Mouse (Mus musculus) midbrain, embryonic 15.5 days (tissue): ENCODE results near the gene Gm10300. TPM values are rescaled to one million over a fixed set of nuclear protein-coding genes. Genes with fewer than 3 reads are reported as not detected.

ENCODE experiments used
- ATAC-seq: fragments of 200-750 bp; cut with Nextera tagmentation; replicated peaks from 2 replicates; pipeline ENCODE4 v1.8.0; 2017; ENCODE audit warnings: moderate TSS enrichment
- H3K27ac ChIP-seq: fragments of 300-500 bp; sonication (generic); 2 replicates; pipeline ENCODE4 v1.5.1; 2015; ENCODE audit warnings: mild to moderate bottlenecking, inconsistent platforms
- H3K27me3 ChIP-seq: fragments of 300-500 bp; sonication (generic); replicated peaks from 2 replicates; pipeline ENCODE4 v1.6.1; 2015; ENCODE audit warnings: inconsistent platforms
- H3K36me3 ChIP-seq: fragments of 300-500 bp; sonication (generic); replicated peaks from 2 replicates; pipeline ENCODE4 v1.6.1; 2015; ENCODE audit warnings: inconsistent platforms
- H3K4me1 ChIP-seq: fragments of 300-500 bp; sonication (generic); 2 replicates; pipeline ENCODE4 v1.6.1; 2015; ENCODE audit warnings: inconsistent platforms
- H3K4me2 ChIP-seq: fragments of 300-500 bp; sonication (generic); 2 replicates; pipeline ENCODE4 v1.6.1; 2015; ENCODE audit warnings: inconsistent platforms, mild to moderate bottlenecking, moderate library complexity
- H3K4me3 ChIP-seq: fragments of 300-500 bp; sonication (generic); 2 replicates; pipeline ENCODE4 v1.5.1; 2015; ENCODE audit warnings: mild to moderate bottlenecking, inconsistent platforms
- H3K9ac ChIP-seq: fragments of 300-500 bp; sonication (generic); 2 replicates; pipeline ENCODE4 v1.6.1; 2015; ENCODE audit warnings: mild to moderate bottlenecking, inconsistent platforms
- H3K9me3 ChIP-seq: fragments of 300-500 bp; sonication (generic); 2 replicates; pipeline ENCODE4 v1.6.1; 2016; ENCODE audit warnings: inconsistent platforms
- WGBS: fragments of 180-500 bp; shearing (Covaris S2); methylation state at CpG from one replicate; pipeline ENCODE4 v1.1.7; 2015; ENCODE audit warnings: mixed read lengths; 5-methylcytosine and 5-hydroxymethylcytosine counted together
- polyA plus RNA-seq: library from polyadenylated mRNA; unstranded; fragments of >200 nt; fragmentation: Nextera tagmentation; extraction: Ambion mirVana; gene quantifications from 2 replicates; pipeline ENCODE4 v1.2.1, GENCODE M21; 2015

The Gm10300 gene
- polyA plus RNA-seq, 1 experiment from 2014 or later = not detected

- 69% methylated on average over 7 of the region's 7 CpGs for WGBS
These were observed 20.5 kb downstream of the Gm10300 start for GRCm38 (mm10) chr4:132095043-132095442.

GRCm38 (mm10) chr4:132099548-132099947 lies 25.1 kb downstream of the Gm10300 start:
- Histone ChIP-seq H3K36me3 (no peaks in the 10 kb centered on the region), H3K27ac (no peak overlapping the region), H3K9ac (no peak overlapping the region), H3K4me1 (no peaks in the 10 kb centered on the region), H3K4me2 (no peak overlapping the region), H3K27me3 (no peaks in the 10 kb centered on the region), H3K4me3 (no peak overlapping the region), H3K9me3 (no peaks in the 10 kb centered on the region)
- ATAC-seq = no peak
- 74% methylated on average over 5 of the region's 5 CpGs for WGBS

More at GRCm38 (mm10) chr4:132095043-132095442, 20.5 kb downstream of the Gm10300 start:
- no peak overlapping the region for H3K4me3 ChIP-seq
- H3K9ac ChIP-seq = no peak overlapping the region
- H3K27me3 ChIP-seq = no peaks in the 10 kb centered on the region
- no peak overlapping the region for H3K27ac ChIP-seq
- H3K9me3 ChIP-seq = no peaks in the 10 kb centered on the region
- no peaks in the 10 kb centered on the region for H3K36me3 ChIP-seq
- no peak overlapping the region for H3K4me2 ChIP-seq
- no peaks in the 10 kb centered on the region for H3K4me1 ChIP-seq
- ATAC-seq = no peak

- Histone ChIP-seq H3K27ac (no peak overlapping the region), H3K4me2 (no peak overlapping the region), H3K9ac (no peak overlapping the region), H3K4me3 (no peak overlapping the region), H3K27me3 (no peaks in the 10 kb centered on the region), H3K9me3 (no peaks in the 10 kb centered on the region), H3K4me1 (no peaks in the 10 kb centered on the region), H3K36me3 (no peaks in the 10 kb centered on the region)
- WGBS = 30% methylated on average over 3 of the region's 3 CpGs
- no peak for ATAC-seq
These were observed 26.7 kb downstream of the Gm10300 start for GRCm38 (mm10) chr4:132101152-132101551.

GRCm38 (mm10) chr4:132108221-132108620 lies 33.7 kb downstream of the Gm10300 start:
- H3K9me3 ChIP-seq = no peaks in the 10 kb centered on the region
- H3K27me3 ChIP-seq = no peaks in the 10 kb centered on the region
- H3K4me1 ChIP-seq = 0 out of 2 replicates have a peak, but pooled peaks cover 3% of the 10 kb centered on the region
- no peak overlapping the region for H3K27ac ChIP-seq
- 96% methylated on average over 7 of the region's 7 CpGs for WGBS
- H3K9ac ChIP-seq = no peak overlapping the region
- no peak overlapping the region for H3K4me3 ChIP-seq
- H3K4me2 ChIP-seq = no peak overlapping the region
- no peak for ATAC-seq
- no peaks in the 10 kb centered on the region for H3K36me3 ChIP-seq

GRCm38 (mm10) chr4:132111227-132111626 lies 36.7 kb downstream of the Gm10300 start:
- 22% methylated on average over 4 of the region's 4 CpGs for WGBS
- Histone ChIP-seq H3K27ac (no peak overlapping the region), H3K4me2 (no peak overlapping the region), H3K4me1 (0 out of 2 replicates have a peak, but pooled peaks cover 3% of the 10 kb centered on the region), H3K9me3 (no peaks in the 10 kb centered on the region), H3K9ac (no peak overlapping the region), H3K4me3 (no peak overlapping the region), H3K36me3 (no peaks in the 10 kb centered on the region), H3K27me3 (no peaks in the 10 kb centered on the region)
- ATAC-seq = no peak

GRCm38 (mm10) chr4:132113411-132114095 lies 39.1 kb downstream of the Gm10300 start:
- Histone ChIP-seq H3K9ac (no peak overlapping the region), H3K4me2 (peak overlapping the region; percentile 49), H3K9me3 (no peaks in the 10 kb centered on the region), H3K27me3 (no peaks in the 10 kb centered on the region), H3K27ac (no peak overlapping the region), H3K4me3 (peak overlapping the region; percentile 32), H3K36me3 (no peaks in the 10 kb centered on the region), H3K4me1 (0 out of 2 replicates have a peak, but pooled peaks cover 3% of the 10 kb centered on the region)
- no peak for ATAC-seq
- 40% methylated on average over 53 of the region's 53 CpGs for WGBS

- Histone ChIP-seq H3K9ac (no peak overlapping the region), H3K27ac (no peak overlapping the region), H3K4me3 (no peak overlapping the region), H3K27me3 (no peaks in the 10 kb centered on the region), H3K9me3 (no peaks in the 10 kb centered on the region), H3K4me1 (no peaks in the 10 kb centered on the region), H3K4me2 (no peak overlapping the region), H3K36me3 (no peaks in the 10 kb centered on the region)
- no peak for ATAC-seq
- 89% methylated on average over 4 of the region's 4 CpGs for WGBS
These were observed 41.8 kb downstream of the Gm10300 start for GRCm38 (mm10) chr4:132116315-132116714.

GRCm38 (mm10) chr4:132119566-132119965 lies 45.1 kb downstream of the Gm10300 start:
- Histone ChIP-seq H3K36me3 (no peaks in the 10 kb centered on the region), H3K9ac (no peak overlapping the region), H3K4me3 (no peak overlapping the region), H3K27ac (no peak overlapping the region), H3K9me3 (no peaks in the 10 kb centered on the region), H3K4me1 (no peaks in the 10 kb centered on the region), H3K4me2 (no peak overlapping the region), H3K27me3 (no peaks in the 10 kb centered on the region)
- ATAC-seq = no peak
- 74% methylated on average over 9 of the region's 9 CpGs for WGBS

GRCm38 (mm10) chr4:132121674-132122073 lies 47.2 kb downstream of the Gm10300 start:
- Histone ChIP-seq H3K4me2 (no peak overlapping the region), H3K4me1 (no peaks in the 10 kb centered on the region), H3K27ac (no peak overlapping the region), H3K27me3 (no peaks in the 10 kb centered on the region), H3K9ac (no peak overlapping the region), H3K4me3 (no peak overlapping the region), H3K9me3 (no peaks in the 10 kb centered on the region), H3K36me3 (no peaks in the 10 kb centered on the region)
- WGBS = 80% methylated on average over 5 of the region's 5 CpGs
- ATAC-seq = no peak

GRCm38 (mm10) chr4:132123166-132123565 lies 48.7 kb downstream of the Gm10300 start:
- no peaks in the 10 kb centered on the region for H3K4me1 ChIP-seq
- no peak overlapping the region for H3K4me3 ChIP-seq
- H3K36me3 ChIP-seq = no peaks in the 10 kb centered on the region
- H3K9ac ChIP-seq = no peak overlapping the region
- WGBS = 80% methylated on average over 1 of the region's 1 CpGs
- no peak overlapping the region for H3K27ac ChIP-seq
- no peak overlapping the region for H3K4me2 ChIP-seq
- H3K9me3 ChIP-seq = no peaks in the 10 kb centered on the region
- H3K27me3 ChIP-seq = no peaks in the 10 kb centered on the region
- ATAC-seq = no peak

Other genes with a start within 250 kb of the Gm10300 start
- gene Ptpru, start 236.4 kb upstream of the Gm10300 start, polyA plus RNA-seq = 22.1 and 27.9 TPM in 2 replicates
- gene Mecr, start 231.2 kb upstream of the Gm10300 start, polyA plus RNA-seq = 38.3 and 40.3 TPM in 2 replicates
- 116 and 117 TPM in 2 replicates for gene Srsf4, start 201.1 kb upstream of the Gm10300 start, polyA plus RNA-seq
- 0.15 and 0.45 TPM in 2 replicates for gene Tmem200b, start 152.9 kb upstream of the Gm10300 start, polyA plus RNA-seq
- 74.4 and 80.1 TPM in 2 replicates for gene Epb41, start 624 bp downstream of the Gm10300 start, polyA plus RNA-seq
- gene Oprd1, start 69.8 kb downstream of the Gm10300 start, polyA plus RNA-seq = 0.37 and 0.48 TPM in 2 replicates
- gene Ythdf2, start 137.6 kb downstream of the Gm10300 start, polyA plus RNA-seq = 117 and 120 TPM in 2 replicates
- 45.7 and 47.4 TPM in 2 replicates for gene Gmeb1, start 186.9 kb downstream of the Gm10300 start, polyA plus RNA-seq
- 45.2 and 47.7 TPM in 2 replicates for gene Taf12, start 199.7 kb downstream of the Gm10300 start, polyA plus RNA-seq
- gene Rab42, start 228.7 kb downstream of the Gm10300 start, polyA plus RNA-seq = 2.0 and 2.4 TPM in 2 replicates